Mouse (Mus musculus) kidney, adult 8-10 months (tissue): ENCODE measurements around the gene Mpc2.
A peak's percentile ranks its signal among the peaks of the same experiment; 100 is the strongest.

Experiments used
- DNase-seq, 2 experiments: peaks; one replicate each; pipeline ENCODE4 v3.0.0; 2022

Gene Mpc2

DNA sequence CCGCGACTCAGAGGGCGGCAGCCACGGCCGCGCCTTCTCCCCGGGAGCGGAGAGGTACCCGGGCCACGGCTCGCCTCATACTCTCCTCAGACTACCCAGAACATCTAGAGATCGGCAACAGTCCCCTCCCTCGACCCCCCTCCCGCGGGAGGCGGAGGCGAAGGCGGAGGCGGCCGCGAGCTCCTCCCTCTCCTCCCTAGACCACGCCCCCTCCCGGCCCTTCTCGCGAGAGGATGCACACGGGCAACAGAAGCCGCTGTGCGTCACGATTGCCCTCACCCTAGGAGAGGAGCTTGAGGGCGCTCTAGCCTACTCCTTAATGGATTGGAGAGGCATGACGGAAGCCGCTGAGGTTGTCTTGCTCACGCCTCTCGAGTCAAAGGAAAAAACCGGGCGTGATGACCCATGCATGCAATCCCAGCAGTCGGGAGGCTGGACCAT lies at the start of gene Mpc2, which contains the start of gene Dcaf6:
Gene Mpc2, plus strand, starts transcription at position 278 of the 441 bp plus-strand sequence.
Gene Dcaf6, minus strand, starts transcription at position 116 of the 441 bp plus-strand sequence.
- DNase-seq = peak; percentile 98 to 99

DNA sequence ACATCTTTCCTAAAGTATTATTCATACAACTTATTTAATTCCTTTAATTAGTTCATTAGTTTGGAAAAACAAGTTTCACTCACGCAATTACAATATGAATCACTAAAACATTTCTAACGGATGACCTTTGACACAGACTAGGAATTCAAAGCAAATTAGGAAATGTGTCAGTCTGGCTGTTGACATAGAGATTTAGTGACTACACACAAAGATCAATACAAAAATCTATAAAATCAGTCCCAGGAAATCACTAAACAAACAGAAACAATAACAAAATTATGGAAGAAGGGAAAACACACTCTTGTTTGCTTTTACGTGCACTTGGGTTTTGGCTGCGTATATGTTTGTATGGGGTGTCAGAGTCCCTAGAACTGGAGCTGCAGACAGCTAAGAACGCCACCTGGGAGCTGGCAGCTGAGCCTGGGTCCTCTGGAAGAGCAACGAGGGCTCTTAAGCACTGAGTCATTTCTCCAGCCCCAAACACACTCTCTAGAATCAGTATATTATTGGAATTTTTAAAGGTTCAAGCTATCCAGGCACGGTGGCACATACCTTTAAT lies 39.0 kb upstream of the Mpc2 start:
- no peak for DNase-seq

DNA sequence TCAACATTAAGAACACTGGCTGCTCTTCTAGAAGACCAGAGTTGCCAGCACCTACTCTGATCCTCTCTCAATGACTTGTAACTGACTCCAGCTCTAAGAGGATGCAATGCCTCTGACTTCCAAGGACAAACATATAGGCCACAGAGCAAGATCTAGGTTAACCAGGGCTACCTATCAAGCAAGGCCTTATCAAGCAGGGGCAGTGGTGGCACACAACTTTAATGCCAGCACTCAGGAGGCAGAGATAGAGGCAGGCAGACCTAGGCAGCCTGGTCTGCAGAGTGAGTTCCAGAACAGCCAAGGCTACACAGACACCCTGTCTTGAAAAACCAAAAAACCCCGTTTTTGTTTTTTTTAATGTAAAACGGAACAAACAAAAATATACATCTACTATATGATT lies 34.2 kb upstream of the Mpc2 start:
- no peak for DNase-seq

DNA sequence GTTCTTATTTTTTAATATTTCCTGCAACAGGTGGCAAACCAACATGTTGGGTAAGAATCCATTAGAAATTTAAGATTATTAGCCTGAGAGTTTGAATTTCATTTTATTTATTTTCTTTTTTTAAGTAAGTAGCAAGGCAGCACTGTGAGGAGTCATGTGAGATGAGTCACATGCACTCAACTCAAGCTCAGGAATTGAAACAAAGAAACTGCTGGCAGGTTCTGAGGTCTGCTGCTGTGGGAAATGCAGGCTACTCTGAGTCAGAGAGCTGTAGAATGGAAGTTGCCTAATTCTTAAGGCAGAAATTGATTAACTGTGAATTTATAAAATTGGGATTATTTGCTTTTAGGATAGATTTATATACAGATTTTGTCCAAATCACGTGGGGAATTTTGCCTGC lies 27.6 kb upstream of the Mpc2 start:
- no peak for DNase-seq

DNA sequence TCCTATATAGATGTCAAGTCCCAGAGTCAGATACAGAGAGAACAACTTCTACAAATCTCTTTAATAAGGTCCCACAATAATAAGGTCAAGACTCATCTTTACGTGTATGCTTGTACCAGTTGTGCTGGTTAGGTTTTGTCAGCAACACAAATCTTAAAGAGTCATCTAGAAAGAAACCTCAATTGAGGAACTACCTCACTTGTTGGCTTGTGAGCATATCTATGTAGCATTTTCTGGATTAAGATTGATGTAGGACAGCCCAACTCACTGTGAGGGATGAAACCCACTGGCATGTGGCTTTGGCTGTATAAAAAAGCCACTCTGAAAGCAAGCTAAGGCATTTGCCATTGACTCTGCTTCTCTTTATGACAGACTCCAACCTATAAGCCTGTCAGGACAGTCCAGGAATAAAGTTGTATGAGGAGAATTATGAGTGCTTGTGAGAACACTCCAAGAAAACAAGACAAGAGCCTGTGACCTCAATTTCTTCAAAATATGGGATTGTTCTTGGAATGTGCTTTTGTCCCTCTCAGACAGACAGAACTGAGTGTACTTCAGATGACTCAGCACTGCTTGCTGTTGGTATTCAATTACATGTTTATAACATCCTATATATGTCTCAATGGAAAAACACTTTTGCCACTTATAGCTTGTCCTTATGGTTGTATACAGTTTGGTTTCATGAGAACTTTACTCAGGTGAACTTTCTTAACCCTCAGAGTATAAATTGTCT lies 22.0 kb upstream of the Mpc2 start:
- DNase-seq = no peak

DNA sequence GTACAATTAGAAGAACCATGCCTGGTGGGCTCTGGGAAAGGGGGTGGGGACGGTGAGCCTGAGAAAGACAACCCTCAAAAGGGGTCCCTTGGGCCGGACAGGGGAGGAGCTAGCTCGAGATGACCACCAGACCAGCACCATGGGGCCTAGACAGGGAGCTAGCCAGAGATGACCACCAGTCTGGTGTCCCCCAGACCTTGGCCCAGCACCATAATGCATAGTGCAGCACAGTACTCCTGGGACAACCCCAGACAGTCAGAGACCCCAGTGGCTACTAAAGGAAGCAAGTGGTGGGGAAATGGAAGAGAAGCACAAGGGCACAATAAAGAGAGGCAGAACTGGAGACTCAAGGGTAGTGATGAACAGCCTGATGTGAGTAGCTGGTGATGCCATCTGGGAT lies 19.6 kb upstream of the Mpc2 start:
- DNase-seq = no peak

DNA sequence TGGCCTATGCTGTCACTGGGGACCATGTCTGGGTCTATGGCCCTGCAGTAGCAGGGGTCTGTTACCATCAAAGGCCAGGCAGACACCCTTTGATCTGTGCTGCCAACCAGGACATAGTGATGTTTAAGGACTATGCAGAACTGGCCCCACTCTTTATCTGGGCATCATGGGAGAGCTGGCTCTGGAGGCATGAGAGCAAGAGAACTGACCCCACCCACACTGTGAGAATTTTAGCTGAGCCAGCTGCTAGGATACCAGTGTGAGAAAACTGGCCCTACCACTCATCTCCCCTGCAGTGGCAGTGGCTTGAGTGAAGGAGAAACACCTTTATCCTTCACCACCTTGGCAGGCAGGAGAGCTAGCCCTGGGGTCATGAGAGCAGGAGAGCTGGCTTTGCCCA lies 19.2 kb upstream of the Mpc2 start:
- DNase-seq = no peak

DNA sequence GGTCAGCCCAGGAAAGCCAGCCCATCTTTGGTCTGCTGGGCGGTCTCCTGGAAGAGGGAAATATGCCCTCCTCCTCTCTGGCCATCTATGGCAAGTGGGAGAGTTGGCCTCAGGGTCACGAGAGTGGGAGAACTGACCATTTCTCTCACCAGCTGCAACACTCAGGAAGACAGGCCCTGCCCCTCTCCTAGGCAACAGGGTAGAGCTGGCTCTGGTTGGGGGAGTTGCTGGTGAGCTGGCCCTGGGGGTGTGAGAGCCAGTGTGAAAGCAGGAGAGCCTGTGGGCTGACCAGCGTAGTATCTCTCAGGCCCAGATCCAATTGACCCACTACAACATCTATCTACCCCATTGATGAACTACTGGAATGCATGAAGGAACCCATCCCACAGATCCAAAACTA lies 18.7 kb upstream of the Mpc2 start:
- no peak for DNase-seq

DNA sequence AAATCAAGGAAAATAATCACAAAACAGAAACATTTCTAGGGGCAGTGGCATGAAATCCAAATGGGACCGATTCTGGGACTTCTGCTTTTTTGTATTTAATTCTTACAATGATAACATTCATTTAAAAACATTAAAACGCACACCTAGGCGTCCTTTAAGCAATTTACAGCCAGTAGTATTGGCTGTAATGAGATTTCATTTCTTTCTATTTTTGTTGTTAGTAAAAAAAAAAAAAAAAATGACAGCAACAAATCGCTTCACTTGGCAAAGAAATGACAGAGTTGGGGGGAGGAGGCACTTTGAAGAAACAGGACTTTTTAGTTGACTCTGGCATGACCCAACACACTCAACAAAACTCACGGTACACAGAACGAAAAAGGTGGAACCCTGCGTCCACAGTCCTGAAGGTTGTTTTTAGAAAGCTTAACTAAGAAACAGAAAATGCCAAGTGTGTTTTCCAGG lies 1.4 kb upstream of the Mpc2 start:
- DNase-seq = no peak

DNA sequence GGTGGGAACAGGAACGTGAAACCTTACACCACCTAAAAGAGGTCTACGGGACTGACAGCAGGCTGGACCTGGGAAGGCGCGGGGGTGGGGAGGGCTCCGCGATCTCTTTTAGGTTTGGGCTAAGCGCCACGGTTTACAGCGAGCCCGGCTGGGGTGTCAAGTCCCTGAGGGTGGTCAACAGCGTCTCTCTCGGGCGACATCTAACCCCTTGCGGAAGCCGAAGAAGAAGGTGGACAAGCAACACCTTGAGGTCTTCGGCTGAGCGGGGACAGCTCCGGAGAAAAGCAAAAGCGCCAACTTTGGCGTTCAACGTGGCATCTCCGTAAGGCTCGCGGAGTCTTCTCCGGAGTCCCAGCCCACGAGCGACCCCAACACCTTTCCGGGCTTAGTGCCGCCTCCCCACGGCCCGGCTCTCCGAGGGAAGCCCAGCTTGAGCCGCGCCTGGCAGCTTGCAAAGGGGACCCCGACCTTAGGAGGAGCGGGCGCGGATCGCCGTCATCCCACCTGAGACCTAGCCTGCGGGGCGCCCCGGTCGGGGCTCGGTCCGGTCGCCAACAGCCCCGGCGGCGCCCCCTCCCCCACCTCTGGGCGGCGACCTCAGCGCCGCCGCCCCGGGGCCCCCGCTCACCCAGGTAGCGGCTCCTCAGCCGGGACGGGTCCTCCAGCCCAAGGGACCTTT lies 795 bp upstream of the Mpc2 start:
- DNase-seq = peak; percentile 58 to 65

DNA sequence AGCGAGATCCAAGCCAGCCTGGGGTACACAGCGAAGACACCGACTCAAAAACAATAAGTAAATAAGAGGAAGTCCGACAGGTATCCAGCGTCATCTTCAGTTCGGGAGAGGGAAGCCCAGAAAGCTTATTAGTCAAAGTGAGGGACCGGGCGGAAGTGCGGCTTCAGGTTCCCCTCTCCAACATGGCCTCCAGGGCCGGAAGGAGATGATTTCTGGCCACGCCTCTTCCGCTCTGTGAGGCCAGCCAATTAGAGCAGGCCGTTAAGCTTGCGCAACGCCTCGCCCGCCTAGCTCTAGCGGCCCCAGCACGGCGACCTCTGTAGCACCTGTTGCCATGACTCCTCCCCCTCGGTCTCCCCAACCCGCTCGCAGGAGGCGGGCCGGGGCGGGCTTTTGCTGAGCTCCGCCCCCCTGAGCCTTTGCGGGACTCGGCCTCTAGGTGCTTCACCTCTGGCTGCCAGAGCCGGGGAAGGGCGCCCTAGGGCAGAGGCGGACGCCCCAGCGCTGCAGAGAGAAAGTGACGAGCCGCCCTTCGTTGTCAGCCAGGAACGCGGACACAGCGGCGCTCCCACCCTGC lies 452 bp downstream of the Mpc2 start:
- DNase-seq = peak; percentile 99 to 100

DNA sequence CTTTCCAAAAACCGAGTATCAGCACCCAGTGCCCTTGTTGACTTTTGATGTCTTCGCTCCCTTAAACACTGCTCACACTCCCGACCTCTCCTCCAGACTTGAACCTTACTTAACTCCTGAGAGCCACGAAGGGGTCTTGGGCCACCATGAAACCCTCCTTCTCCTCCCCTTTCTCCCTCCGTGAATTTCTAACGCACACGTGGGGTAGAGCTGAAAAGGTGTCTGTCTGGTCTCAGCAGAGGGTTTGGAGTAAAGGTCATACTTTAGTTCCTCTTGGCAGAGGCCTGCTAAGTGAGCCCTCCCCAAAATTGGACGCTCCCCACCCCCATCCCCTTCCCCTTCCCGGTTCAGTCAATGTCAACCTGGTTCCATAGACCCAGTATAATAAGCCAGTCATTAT lies 1.2 kb downstream of the Mpc2 start:
- DNase-seq = peak; percentile 51 to 58

DNA sequence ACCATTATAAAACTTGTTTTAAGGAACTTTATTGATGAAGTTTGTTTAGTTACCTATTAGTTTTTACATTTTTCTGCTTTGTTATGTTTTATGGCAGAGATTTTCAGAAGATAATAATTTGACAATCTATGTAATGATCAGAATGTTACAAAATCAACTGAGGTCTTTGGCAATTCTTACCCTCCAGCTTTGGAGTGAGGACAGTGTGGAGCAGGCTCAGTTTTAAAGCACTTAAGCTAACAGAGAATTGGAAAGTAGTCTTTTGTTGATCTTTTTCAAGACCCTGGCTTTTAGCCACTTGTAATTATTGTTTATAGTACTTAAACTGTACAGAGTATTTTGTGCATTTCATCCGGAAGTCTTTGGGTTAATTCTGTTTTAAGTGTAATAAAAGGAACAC lies 2.4 kb downstream of the Mpc2 start:
- DNase-seq = no peak

DNA sequence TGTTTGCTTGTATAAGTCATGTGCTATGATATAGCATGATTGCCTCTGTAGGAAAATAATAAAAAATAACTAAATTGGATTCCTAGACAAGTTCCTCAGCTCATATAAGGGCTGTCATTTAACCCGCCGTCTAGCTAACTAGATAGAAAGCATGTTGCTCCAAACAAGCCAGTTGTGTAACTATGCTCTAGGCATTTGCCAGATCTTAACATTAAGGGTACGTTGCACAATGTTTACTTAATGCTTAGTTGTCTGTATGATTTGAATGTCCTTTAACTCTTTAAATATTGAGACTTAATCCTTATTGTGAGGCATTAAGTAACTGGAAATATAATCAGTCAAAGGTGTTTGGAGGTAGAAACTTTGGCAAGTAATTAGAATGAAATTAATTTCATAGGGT lies 4.1 kb downstream of the Mpc2 start:
- DNase-seq = no peak

DNA sequence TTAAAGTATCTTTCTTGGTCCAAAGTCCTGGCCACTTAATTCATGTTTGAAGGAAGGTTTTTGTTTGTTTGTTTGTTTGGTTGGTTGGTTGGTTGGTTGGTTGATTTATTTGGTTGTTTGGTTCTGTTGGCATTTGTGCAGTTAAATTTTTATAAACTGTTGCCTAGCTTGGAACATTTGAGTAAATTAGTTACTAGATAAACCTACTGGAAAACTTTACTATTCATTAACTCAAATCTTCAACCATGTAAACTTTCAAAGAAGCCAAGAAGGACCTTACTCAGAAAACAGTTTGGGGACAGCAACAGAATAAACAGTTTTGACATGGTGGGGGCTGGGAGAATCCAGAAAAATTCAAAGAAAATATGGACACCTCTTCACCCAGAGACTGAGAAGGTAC lies 8.5 kb downstream of the Mpc2 start:
- DNase-seq = peak in 1 of 2 experiments; percentile 42

DNA sequence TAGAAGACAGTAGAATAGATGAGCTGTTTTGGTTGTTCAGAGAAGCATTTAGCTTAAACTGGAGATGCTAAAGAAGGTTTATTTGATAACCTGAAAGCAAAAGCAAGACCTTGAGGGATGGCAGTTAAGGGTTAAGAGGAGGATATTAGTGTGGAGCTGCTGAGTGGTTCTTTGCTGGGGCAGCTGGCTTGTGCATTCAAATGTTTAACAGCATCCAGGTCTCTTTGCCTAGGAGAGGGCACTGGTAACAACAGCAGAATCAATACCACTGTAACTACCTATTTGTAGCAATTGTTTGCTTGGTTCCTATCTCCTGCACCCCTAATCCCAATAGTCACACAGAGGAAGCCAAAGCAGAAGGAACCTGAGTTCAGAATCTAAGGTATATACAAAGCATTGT lies 9.3 kb downstream of the Mpc2 start:
- peak in 1 of 2 experiments; percentile 31 for DNase-seq

DNA sequence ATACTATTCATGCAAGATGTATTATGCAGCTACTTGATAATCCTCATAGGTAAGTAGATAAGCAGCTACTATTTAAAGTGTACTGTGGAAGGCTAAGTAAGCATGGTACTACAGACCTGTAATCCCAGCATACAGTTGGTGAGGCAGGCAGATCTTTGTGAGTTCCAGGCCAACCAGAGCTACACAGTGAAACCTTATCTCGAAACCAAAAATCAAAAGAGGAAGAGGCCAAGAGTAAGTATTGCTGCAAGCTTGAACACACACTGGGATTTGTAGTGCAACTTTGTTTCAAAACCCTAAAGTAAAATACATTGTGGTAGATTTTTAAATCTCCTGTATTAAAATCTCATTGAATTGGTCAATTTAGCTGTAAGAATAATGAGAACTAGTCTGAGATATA lies 11.1 kb downstream of the Mpc2 start:
- DNase-seq = no peak

DNA sequence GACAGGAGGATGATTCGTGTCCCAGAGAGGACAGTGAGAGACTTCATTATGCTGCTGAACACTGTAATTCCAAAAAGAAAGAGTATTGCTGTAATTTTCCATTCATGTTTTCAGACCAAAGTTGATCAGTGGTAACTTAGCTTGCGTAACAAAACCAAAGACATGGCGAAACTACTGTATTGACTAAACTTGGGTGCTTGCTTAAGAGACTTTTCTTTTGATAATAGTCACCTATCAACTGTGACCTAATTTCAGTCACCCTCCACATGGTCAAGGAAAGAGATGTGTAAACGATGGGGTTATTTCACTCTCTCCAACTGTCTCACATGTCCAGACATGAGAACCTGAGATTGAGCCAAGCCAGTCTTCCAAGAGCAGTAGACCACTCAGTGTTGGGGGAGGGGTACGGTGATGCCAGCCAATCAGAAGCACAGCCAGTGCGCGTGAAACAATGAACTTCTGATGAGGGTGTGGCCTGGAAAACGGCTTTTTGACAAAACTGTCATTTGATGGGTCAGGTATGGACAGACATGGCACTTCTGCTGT lies 24.3 kb downstream of the Mpc2 start, which contains the start of gene Adcy10:
Gene Adcy10, plus strand, starts transcription at position 496 of the 546 bp plus-strand sequence.
- no peak for DNase-seq

DNA sequence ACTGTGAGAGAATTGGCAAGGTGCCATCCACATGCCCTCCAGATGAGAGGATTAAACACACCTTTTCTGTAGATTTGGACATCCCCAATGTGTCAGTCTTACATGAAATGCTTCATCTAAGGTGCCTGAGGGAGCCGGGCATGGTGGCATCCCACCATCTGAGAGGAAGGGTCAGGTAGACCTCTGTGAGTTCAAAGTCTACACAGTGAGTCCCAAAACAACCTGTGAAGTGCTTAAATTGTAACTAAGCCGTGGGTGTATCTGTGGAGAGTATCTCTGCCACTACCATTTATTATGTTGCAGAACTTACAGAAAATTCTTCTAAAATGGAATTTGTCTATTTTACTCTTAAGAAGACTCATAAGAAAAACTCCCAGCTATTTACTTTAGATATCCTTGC lies 25.7 kb downstream of the Mpc2 start:
- peak in 1 of 2 experiments; percentile 31 for DNase-seq

DNA sequence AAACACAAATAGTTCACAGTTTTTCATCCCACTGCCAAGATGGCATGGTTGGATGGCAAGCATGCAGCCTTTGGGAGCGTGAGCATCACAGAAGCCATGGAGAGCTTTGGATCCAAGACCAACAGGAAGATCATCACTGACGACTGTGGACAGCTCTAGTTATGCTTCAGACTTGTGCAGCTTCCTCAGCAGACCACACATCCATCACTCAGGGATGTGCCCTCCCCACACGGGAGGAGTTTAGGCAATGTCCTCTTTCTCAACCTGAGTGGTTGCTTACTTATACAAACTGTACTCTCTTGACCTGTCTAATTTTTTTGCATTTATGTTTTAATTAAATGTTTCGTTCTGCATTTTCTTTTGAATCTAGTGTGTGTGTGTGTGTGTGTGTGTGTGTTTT lies 28.8 kb downstream of the Mpc2 start:
- no peak for DNase-seq

DNA sequence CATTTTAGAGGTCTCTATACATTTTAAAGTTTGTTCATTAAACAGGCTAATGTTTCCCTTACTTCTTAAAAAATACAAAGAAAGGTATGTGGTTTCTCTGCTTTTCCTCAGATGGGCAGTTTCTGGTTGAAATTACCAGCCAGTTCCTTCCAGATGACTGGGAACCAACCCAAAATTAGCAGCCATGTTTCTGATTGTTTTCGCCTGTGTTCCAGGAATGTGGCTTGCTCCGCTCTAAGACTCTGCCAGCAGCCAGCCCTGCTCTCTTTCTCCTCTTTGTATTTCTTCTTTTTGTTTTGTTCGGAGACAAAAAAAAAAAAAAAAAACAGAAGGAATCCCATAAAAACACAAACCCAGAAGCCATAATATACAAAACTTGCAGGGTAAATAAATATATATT lies 38.4 kb downstream of the Mpc2 start:
- no peak for DNase-seq

DNA sequence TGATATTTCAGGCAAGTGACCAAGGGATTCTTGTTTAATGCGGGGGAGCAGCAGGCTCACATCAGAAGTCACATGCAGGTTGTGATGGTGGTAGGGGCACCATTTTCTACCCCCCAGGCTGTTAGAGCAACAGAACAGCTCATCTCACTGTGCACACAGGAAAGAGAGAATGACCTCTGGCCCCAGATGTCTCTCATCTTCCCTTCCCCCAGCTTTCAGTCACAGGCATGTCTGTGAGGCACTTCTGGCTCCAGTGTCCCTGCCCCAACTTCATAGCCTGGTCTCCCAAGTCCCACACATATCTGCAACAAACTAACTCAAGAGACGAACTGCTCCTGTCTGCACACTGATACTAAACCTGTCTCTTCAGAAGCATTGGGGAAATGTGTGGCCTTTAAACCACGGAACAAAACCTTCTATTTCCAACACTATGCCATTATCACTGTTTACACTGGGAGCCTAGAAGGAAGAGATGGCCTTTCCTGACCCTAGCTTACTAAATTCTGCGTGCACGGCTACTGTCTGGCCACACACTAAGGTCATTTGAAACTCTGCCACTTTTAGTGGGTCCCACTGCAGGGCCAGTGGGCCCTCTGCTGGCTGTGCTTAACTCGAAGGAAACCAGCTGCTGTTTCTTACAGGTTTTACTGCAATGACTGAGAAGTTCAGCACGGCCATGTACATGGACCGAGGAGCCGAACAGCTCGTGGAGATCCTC lies 43.0 kb downstream of the Mpc2 start:
- peak; percentile 76 to 83 for DNase-seq

DNA sequence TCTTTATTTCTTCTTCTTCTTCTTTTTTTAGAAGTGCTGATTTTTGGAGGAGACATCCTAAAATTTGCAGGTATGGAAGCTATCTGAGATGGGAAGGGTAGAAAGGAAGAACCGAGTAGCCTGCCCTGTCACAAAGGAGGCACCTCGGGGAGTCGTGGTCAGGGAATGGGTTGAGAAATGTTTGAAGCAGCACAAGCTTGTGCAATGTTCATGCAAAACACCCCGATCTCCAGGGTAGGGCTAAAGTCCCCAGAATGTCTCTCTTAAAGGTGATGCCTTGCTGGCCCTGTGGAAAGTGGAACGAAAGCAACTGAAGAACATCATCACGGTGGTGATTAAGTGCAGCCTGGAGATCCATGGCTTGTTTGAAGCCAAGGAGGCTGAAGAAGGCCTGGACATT lies 45.9 kb downstream of the Mpc2 start:
- DNase-seq = no peak
